Mouse (Mus musculus) cortical plate, adult 2 months (tissue): ENCODE data around the gene Slc48a1. TPM values are rescaled to one million over a fixed set of nuclear protein-coding genes. Genes with fewer than 3 reads are reported as not detected.
A peak's percentile ranks its signal among the peaks of the same experiment; 100 is the strongest.

ENCODE experiments used
- H3K27ac ChIP-seq: fragments of 200-500 bp; 2 replicates; pipeline ENCODE4 v1.5.1; 2012; ENCODE audit warnings: low read length, control low read depth, inconsistent platforms; ENCODE audit not compliant: insufficient read depth
- H3K4me1 ChIP-seq: fragments of 200-500 bp; 2 replicates; pipeline ENCODE4 v1.6.1; 2011; ENCODE audit warnings: low read length; ENCODE audit not compliant: control insufficient read depth, insufficient read depth
- H3K4me3 ChIP-seq: fragments of 200-500 bp; 2 replicates; pipeline ENCODE4 v1.5.1; 2011; ENCODE audit warnings: mild to moderate bottlenecking, low read length, control low read depth; ENCODE audit not compliant: insufficient read depth
- CTCF ChIP-seq: fragments of 200-500 bp; IDR thresholded peaks from 2 replicates; pipeline ENCODE4 v1.5.1; 2011; ENCODE audit warnings: mild to moderate bottlenecking, control low read depth, low read length; ENCODE audit not compliant: insufficient read depth; ENCODE audit errors: extremely low read depth
- POLR2A ChIP-seq: fragments of 200-500 bp; IDR thresholded peaks from 2 replicates; pipeline ENCODE4 v1.6.1; 2011; ENCODE audit warnings: mild to moderate bottlenecking, low read length, control low read depth; ENCODE audit not compliant: insufficient read depth; ENCODE audit errors: extremely low read depth
- polyA plus RNA-seq: library from polyadenylated mRNA; depleted of rRNA; stranded (reverse); fragments of >200 nt; gene quantifications from 2 replicates; pipeline ENCODE4 v1.2.3, GENCODE M21; 2012

Gene Slc48a1
- polyA plus RNA-seq, 1 experiment, result 155 TPM

GRCm38 (mm10) chr15:97751676-97752075 lies 26.6 kb upstream of the Slc48a1 start:
- Histone ChIP-seq H3K4me3 (no peak overlapping the region), H3K4me1 (no peaks in the 10 kb centered on the region), H3K27ac (no peak overlapping the region)
- TF ChIP-seq CTCF (no peak), POLR2A (no peak)

GRCm38 (mm10) chr15:97752491-97752890 lies 25.8 kb upstream of the Slc48a1 start:
- no peak overlapping the region for H3K4me3 ChIP-seq
- H3K27ac ChIP-seq, result no peak overlapping the region

DNA sequence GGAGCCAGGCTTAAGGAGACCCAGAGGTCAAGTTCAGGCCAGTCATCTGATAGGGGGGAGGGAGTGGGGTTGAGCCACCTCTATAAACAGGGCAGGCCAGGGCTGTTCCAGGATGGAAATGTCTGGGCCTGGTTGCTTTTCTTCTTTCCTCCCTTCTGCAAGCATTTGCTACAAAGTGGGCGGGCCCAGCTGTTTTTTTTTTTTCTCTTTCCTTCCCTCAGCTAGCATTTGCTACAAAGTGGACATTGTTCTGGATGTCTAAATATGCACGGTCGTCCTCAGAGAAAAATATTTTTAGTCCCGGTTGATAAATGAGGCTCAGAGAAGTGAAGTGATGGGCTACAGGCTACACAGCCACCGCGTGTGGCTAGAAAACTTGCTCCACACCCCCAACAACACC lies 23.8 kb upstream of the Slc48a1 start:
- Histone ChIP-seq H3K4me3 (no peak overlapping the region), H3K27ac (no peak overlapping the region), H3K4me1 (no peaks in the 10 kb centered on the region)
- TF ChIP-seq POLR2A (no peak), CTCF (no peak)

More at GRCm38 (mm10) chr15:97752491-97752890, 25.8 kb upstream of the Slc48a1 start:
- no peaks in the 10 kb centered on the region for H3K4me1 ChIP-seq
- TF ChIP-seq CTCF, result no peak
- TF ChIP-seq POLR2A, result no peak

GRCm38 (mm10) chr15:97755361-97755760 lies 23.0 kb upstream of the Slc48a1 start:
- Histone ChIP-seq H3K27ac (no peak overlapping the region), H3K4me3 (no peak overlapping the region), H3K4me1 (no peaks in the 10 kb centered on the region; the same call in 1 of the 2 replicates)
- TF ChIP-seq POLR2A, result no peak
- no peak for TF ChIP-seq CTCF

DNA sequence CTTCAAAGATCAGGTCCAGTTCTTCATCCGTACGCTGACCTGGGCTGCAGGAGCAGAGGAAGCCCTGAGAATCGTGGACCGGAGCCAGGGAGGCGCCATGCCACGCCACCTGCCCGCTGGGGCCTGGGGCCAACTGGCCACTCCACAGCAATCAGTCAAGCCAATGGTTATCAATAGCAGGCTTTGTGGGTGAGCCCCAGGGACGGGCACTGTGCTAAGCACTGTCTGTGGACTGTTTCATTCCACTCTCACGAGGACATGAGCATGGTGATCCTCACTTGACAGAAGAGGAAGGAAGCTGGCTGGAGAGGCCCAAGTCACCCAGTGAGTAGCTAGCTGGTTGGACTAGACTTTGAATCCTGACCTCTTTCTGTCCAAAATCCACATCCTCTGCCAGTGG lies 18.3 kb upstream of the Slc48a1 start:
- Histone ChIP-seq H3K4me1 (no peaks in the 10 kb centered on the region; the same call in 1 of the 2 replicates), H3K27ac (peak overlapping the region; percentile 62; the same call in 1 of the 2 replicates), H3K4me3 (no peak overlapping the region)
- TF ChIP-seq CTCF (no peak), POLR2A (no peak)

GRCm38 (mm10) chr15:97760952-97761351 lies 17.4 kb upstream of the Slc48a1 start:
- Histone ChIP-seq H3K27ac (no peak overlapping the region), H3K4me3 (no peak overlapping the region)
- no peak for TF ChIP-seq CTCF
- TF ChIP-seq POLR2A, result no peak

GRCm38 (mm10) chr15:97761438-97761837 lies 16.9 kb upstream of the Slc48a1 start:
- Histone ChIP-seq H3K4me3 (no peak overlapping the region), H3K27ac (no peak overlapping the region), H3K4me1 (no peaks in the 10 kb centered on the region; the same call in 1 of the 2 replicates)
- no peak for TF ChIP-seq POLR2A
- no peak for TF ChIP-seq CTCF

More at GRCm38 (mm10) chr15:97760952-97761351, 17.4 kb upstream of the Slc48a1 start:
- H3K4me1 ChIP-seq, result no peaks in the 10 kb centered on the region; the same call in 1 of the 2 replicates

- Histone ChIP-seq H3K4me3 (no peak overlapping the region), H3K27ac (no peak overlapping the region), H3K4me1 (no peaks in the 10 kb centered on the region; the same call in 1 of the 2 replicates)
- no peak for TF ChIP-seq CTCF
- no peak for TF ChIP-seq POLR2A
Observed at GRCm38 (mm10) chr15:97762733-97763132, 15.6 kb upstream of the Slc48a1 start.

GRCm38 (mm10) chr15:97763256-97764049 lies 14.9 kb upstream of the Slc48a1 start:
- TF ChIP-seq CTCF (no peak), POLR2A (no peak)
- Histone ChIP-seq H3K4me3 (no peak overlapping the region), H3K4me1 (no peaks in the 10 kb centered on the region; the same call in 1 of the 2 replicates), H3K27ac (no peak overlapping the region)

GRCm38 (mm10) chr15:97764532-97764931 lies 13.8 kb upstream of the Slc48a1 start:
- peak overlapping the region; percentile 86; the same call in 1 of the 2 replicates for H3K27ac ChIP-seq
- no peaks in the 10 kb centered on the region; the same call in 1 of the 2 replicates for H3K4me1 ChIP-seq
- TF ChIP-seq POLR2A (no peak), CTCF (no peak)
- no peak overlapping the region; the same call in 1 of the 2 replicates for H3K4me3 ChIP-seq
